Mouse (Mus musculus) layer of hippocampus, adult 9-10 months (tissue): ENCODE measurements around the gene Ism1.

Experiments used
- DNase-seq: peaks from one replicate; pipeline ENCODE4 v3.0.0; 2022; ENCODE audit warnings: low spot score

Gene Ism1

GRCm38 (mm10) chr2:139677809-139678274, at the start of gene Ism1:
Ism1 (plus strand) TSS chr2:139678178.
- DNase-seq, result no peak

GRCm38 (mm10) chr2:139628731-139629130, 49.2 kb upstream of the Ism1 start:
- DNase-seq, result no peak

GRCm38 (mm10) chr2:139629653-139630052, 48.3 kb upstream of the Ism1 start:
- DNase-seq, result no peak

- no peak for DNase-seq
These were observed 43.5 kb upstream of the Ism1 start for GRCm38 (mm10) chr2:139634506-139634905.

- DNase-seq, result no peak
These were observed 40.1 kb upstream of the Ism1 start for GRCm38 (mm10) chr2:139637861-139638260.

GRCm38 (mm10) chr2:139641757-139642385, 36.1 kb upstream of the Ism1 start:
- DNase-seq, result no peak

- DNase-seq, result peak; percentile 8
These were observed 28.5 kb upstream of the Ism1 start for GRCm38 (mm10) chr2:139649518-139649917.

GRCm38 (mm10) chr2:139656750-139657149, 21.2 kb upstream of the Ism1 start:
- no peak for DNase-seq

GRCm38 (mm10) chr2:139671838-139672237, 6.1 kb upstream of the Ism1 start:
- DNase-seq, result no peak

- no peak for DNase-seq
These were observed 5.6 kb upstream of the Ism1 start for GRCm38 (mm10) chr2:139672371-139672770.

- peak; percentile 43 for DNase-seq
These were observed 764 bp upstream of the Ism1 start for GRCm38 (mm10) chr2:139677065-139677762.

- peak; percentile 18 for DNase-seq
These were observed 530 bp downstream of the Ism1 start for GRCm38 (mm10) chr2:139678275-139679140.

- DNase-seq, result no peak
These were observed 4.6 kb downstream of the Ism1 start for GRCm38 (mm10) chr2:139682540-139682939.

- DNase-seq, result no peak
These were observed 11.5 kb downstream of the Ism1 start for GRCm38 (mm10) chr2:139689442-139690003.

- no peak for DNase-seq
These were observed 15.5 kb downstream of the Ism1 start for GRCm38 (mm10) chr2:139693521-139693920.

- no peak for DNase-seq
These were observed 16.7 kb downstream of the Ism1 start for GRCm38 (mm10) chr2:139694638-139695037.

GRCm38 (mm10) chr2:139696578-139696977, 18.6 kb downstream of the Ism1 start:
- DNase-seq, result peak; percentile 26

GRCm38 (mm10) chr2:139700609-139701008, 22.6 kb downstream of the Ism1 start:
- no peak for DNase-seq

- DNase-seq, result no peak
These were observed 27.0 kb downstream of the Ism1 start for GRCm38 (mm10) chr2:139704951-139705350.

GRCm38 (mm10) chr2:139708194-139708899, 30.4 kb downstream of the Ism1 start:
- no peak for DNase-seq

- no peak for DNase-seq
These were observed 33.7 kb downstream of the Ism1 start for GRCm38 (mm10) chr2:139711640-139712039.

GRCm38 (mm10) chr2:139712046-139712445, 34.1 kb downstream of the Ism1 start:
- DNase-seq, result no peak
